Mouse (Mus musculus): ENCODE data around the gene Akap5. TPM values are rescaled to one million over a fixed set of nuclear protein-coding genes. Genes with fewer than 3 reads are reported as not detected.

Akap5 gene
- polyA plus RNA-seq, 1 experiment from 2014 or later: 8.5 TPM

GRCm38 (mm10) chr12:76373991-76374390, 49.3 kb downstream of the Akap5 start:
- WGBS (ENCODE audit: insufficient replicate concordance): 64% methylated on average over 6 of the region's 6 CpGs
- no peak for ATAC-seq (replicated peaks; ENCODE audit: insufficient number of reproducible peaks, low FRiP score, low TSS enrichment)
- no peak overlapping the region for H3K4me2 ChIP-seq
- H3K9me3 ChIP-seq (replicated peaks; ENCODE audit: control insufficient read depth, low read length): no peaks in the 10 kb centered on the region
- no peaks in the 10 kb centered on the region for H3K36me3 ChIP-seq (ENCODE audit: control insufficient read depth, insufficient read depth, low read length)
- H3K4me1 ChIP-seq (ENCODE audit: control insufficient read depth, insufficient read depth, low read length): peaks cover 39% of the 10 kb centered on the region
- no peaks in the 10 kb centered on the region for H3K27me3 ChIP-seq (ENCODE audit: control insufficient read depth, insufficient read depth, low read length)
- H3K4me3 ChIP-seq (ENCODE audit: low read depth, low read length): no peak overlapping the region
- H3K27ac ChIP-seq (ENCODE audit: low read depth, low read length): no peak overlapping the region
- no peak overlapping the region for H3K9ac ChIP-seq (ENCODE audit: low read depth, low read length)

DNA sequence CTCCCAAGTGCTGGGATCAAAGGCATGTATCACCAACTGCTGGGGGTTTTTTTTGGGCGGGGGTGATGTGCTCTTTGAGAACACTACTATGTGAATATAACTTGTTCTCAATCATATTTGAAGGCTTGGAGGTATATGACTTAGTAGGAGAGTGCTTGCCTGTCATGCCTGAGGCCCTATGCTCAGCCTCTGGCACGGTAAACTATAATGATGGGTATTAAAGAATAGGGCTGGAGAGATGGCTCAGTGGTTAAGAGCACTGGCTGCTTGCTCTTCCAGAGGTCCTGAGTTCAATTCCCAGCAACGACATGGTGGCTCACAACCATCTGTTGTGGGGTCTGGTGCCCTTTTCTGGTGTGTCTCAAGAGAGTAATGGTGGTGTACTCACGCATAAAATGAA, 50.2 kb downstream of the Akap5 start:
- H3K4me1 ChIP-seq (ENCODE audit: control insufficient read depth, insufficient read depth, low read length): peaks cover 42% of the 10 kb centered on the region

GRCm38 (mm10) chr12:76375506-76375905, 50.8 kb downstream of the Akap5 start:
- Histone ChIP-seq H3K9ac (ENCODE audit: low read depth, low read length) (no peak overlapping the region), H3K4me2 (peak overlapping the region; percentile 27), H3K9me3 (replicated peaks; ENCODE audit: control insufficient read depth, low read length) (no peaks in the 10 kb centered on the region), H3K27me3 (ENCODE audit: control insufficient read depth, insufficient read depth, low read length) (no peaks in the 10 kb centered on the region), H3K4me1 (ENCODE audit: control insufficient read depth, insufficient read depth, low read length) (peaks cover 46% of the 10 kb centered on the region), H3K36me3 (ENCODE audit: control insufficient read depth, insufficient read depth, low read length) (no peaks in the 10 kb centered on the region), H3K4me3 (ENCODE audit: low read depth, low read length) (no peak overlapping the region), H3K27ac (ENCODE audit: low read depth, low read length) (peak overlapping the region; percentile 13; the same call in 1 of the 2 replicates)
- ATAC-seq (replicated peaks; ENCODE audit: insufficient number of reproducible peaks, low FRiP score, low TSS enrichment): no peak
- 28% methylated on average over 3 of the region's 3 CpGs for WGBS (ENCODE audit: insufficient replicate concordance)

More for the DNA sequence above, 50.2 kb downstream of the Akap5 start:
- no peak overlapping the region for H3K4me3 ChIP-seq (ENCODE audit: low read depth, low read length)
- no peaks in the 10 kb centered on the region for H3K9me3 ChIP-seq (replicated peaks; ENCODE audit: control insufficient read depth, low read length)
- H3K27me3 ChIP-seq (ENCODE audit: control insufficient read depth, insufficient read depth, low read length): no peaks in the 10 kb centered on the region
- WGBS (ENCODE audit: insufficient replicate concordance): 75% methylated on average over 4 of the region's 4 CpGs
- H3K36me3 ChIP-seq (ENCODE audit: control insufficient read depth, insufficient read depth, low read length): no peaks in the 10 kb centered on the region
- ATAC-seq (replicated peaks; ENCODE audit: insufficient number of reproducible peaks, low FRiP score, low TSS enrichment): no peak
- peak overlapping the region; percentile 35; the same call in 1 of the 2 replicates for H3K27ac ChIP-seq (ENCODE audit: low read depth, low read length)
- H3K4me2 ChIP-seq: peak overlapping the region; percentile 18; the same call in 1 of the 2 replicates
- H3K9ac ChIP-seq (ENCODE audit: low read depth, low read length): no peak overlapping the region

DNA sequence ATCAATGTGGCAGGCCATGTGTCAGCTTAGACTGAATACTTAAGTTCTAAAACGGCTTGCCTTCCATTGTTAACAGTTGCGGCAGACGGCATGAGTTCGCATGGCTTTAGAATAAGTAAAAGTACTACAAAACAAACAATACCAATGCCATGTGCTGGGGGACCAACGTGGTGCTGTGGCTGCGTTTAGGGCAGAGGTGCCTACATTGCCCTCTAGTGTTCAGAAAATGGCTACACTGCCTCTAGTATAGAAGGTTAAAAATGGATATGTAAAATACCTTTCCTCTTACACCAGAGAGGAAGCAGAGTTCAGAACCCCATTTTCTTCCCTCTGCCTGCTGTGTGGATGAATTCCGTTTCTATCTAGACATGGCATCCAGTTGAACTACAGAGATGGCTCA, 52.0 kb downstream of the Akap5 start:
- Histone ChIP-seq H3K4me3 (ENCODE audit: low read depth, low read length) (no peak overlapping the region), H3K27ac (ENCODE audit: low read depth, low read length) (no peak overlapping the region), H3K27me3 (ENCODE audit: control insufficient read depth, insufficient read depth, low read length) (no peaks in the 10 kb centered on the region), H3K9ac (ENCODE audit: low read depth, low read length) (no peak overlapping the region), H3K9me3 (replicated peaks; ENCODE audit: control insufficient read depth, low read length) (no peaks in the 10 kb centered on the region), H3K4me2 (no peak overlapping the region), H3K4me1 (ENCODE audit: control insufficient read depth, insufficient read depth, low read length) (peaks cover 46% of the 10 kb centered on the region), H3K36me3 (ENCODE audit: control insufficient read depth, insufficient read depth, low read length) (no peaks in the 10 kb centered on the region)
- WGBS (ENCODE audit: insufficient replicate concordance): 44% methylated on average over 7 of the region's 7 CpGs
- ATAC-seq (replicated peaks; ENCODE audit: insufficient number of reproducible peaks, low FRiP score, low TSS enrichment): no peak

GRCm38 (mm10) chr12:76377059-76377458, 52.4 kb downstream of the Akap5 start:
- peaks cover 44% of the 10 kb centered on the region for H3K4me1 ChIP-seq (ENCODE audit: control insufficient read depth, insufficient read depth, low read length)
- no peak for ATAC-seq (replicated peaks; ENCODE audit: insufficient number of reproducible peaks, low FRiP score, low TSS enrichment)

DNA sequence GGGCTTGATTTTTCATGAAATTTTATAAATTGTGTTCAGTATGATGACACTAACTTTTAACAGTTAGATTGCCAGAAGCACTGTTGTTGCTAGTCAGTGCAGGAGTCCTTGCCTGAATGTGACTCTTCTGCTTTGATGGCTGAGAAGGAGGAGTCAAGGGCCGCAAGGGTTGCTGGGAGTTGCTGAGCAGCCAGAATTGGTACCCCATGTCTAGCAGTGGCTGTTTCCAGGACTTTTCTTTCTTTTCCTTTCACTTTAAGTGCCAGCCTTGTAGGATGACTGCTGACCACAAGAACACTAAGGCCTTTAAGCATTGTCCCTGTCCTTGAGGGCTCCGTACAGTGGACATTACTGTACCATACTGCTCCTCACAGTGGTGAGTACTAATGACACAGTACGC, 53.0 kb downstream of the Akap5 start:
- Histone ChIP-seq H3K9me3 (replicated peaks; ENCODE audit: control insufficient read depth, low read length) (no peaks in the 10 kb centered on the region), H3K36me3 (ENCODE audit: control insufficient read depth, insufficient read depth, low read length) (no peaks in the 10 kb centered on the region), H3K27ac (ENCODE audit: low read depth, low read length) (no peak overlapping the region), H3K4me1 (ENCODE audit: control insufficient read depth, insufficient read depth, low read length) (peaks cover 38% of the 10 kb centered on the region), H3K4me3 (ENCODE audit: low read depth, low read length) (no peak overlapping the region), H3K4me2 (no peak overlapping the region), H3K27me3 (ENCODE audit: control insufficient read depth, insufficient read depth, low read length) (no peaks in the 10 kb centered on the region), H3K9ac (ENCODE audit: low read depth, low read length) (no peak overlapping the region)
- 87% methylated on average over 3 of the region's 3 CpGs for WGBS (ENCODE audit: insufficient replicate concordance)
- ATAC-seq (replicated peaks; ENCODE audit: insufficient number of reproducible peaks, low FRiP score, low TSS enrichment): no peak

More at GRCm38 (mm10) chr12:76377059-76377458, 52.4 kb downstream of the Akap5 start:
- Histone ChIP-seq H3K4me2 (no peak overlapping the region), H3K27ac (ENCODE audit: low read depth, low read length) (no peak overlapping the region), H3K9ac (ENCODE audit: low read depth, low read length) (no peak overlapping the region), H3K9me3 (replicated peaks; ENCODE audit: control insufficient read depth, low read length) (no peaks in the 10 kb centered on the region), H3K36me3 (ENCODE audit: control insufficient read depth, insufficient read depth, low read length) (no peaks in the 10 kb centered on the region), H3K4me3 (ENCODE audit: low read depth, low read length) (no peak overlapping the region), H3K27me3 (ENCODE audit: control insufficient read depth, insufficient read depth, low read length) (no peaks in the 10 kb centered on the region)
- WGBS (ENCODE audit: insufficient replicate concordance): 87% methylated on average over 6 of the region's 6 CpGs

DNA sequence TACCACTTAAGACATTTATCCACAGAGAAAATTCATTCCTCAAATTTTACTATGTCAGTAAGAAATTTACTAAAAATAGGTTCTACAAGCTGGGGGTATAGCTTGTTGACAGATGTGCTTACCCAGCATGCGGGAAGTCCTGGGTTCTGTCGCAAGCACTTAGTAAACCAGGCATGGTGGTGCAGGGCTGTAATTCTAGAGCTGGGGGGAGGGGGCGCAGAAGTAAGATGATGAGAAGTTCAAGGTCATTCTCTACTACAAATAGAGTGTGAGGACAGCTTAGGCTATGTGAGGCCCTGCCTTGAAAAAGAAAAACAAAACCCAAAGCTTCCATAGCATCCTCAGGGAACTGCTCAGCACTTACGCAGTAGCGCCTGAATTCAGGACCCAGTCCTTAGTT, 53.9 kb downstream of the Akap5 start:
- Histone ChIP-seq H3K9me3 (replicated peaks; ENCODE audit: control insufficient read depth, low read length) (no peaks in the 10 kb centered on the region), H3K27me3 (ENCODE audit: control insufficient read depth, insufficient read depth, low read length) (no peaks in the 10 kb centered on the region), H3K27ac (ENCODE audit: low read depth, low read length) (peak overlapping the region; percentile 75), H3K4me1 (ENCODE audit: control insufficient read depth, insufficient read depth, low read length) (peaks cover 32% of the 10 kb centered on the region), H3K4me3 (ENCODE audit: low read depth, low read length) (no peak overlapping the region), H3K9ac (ENCODE audit: low read depth, low read length) (no peak overlapping the region), H3K4me2 (peak overlapping the region; percentile 2; the same call in 1 of the 2 replicates), H3K36me3 (ENCODE audit: control insufficient read depth, insufficient read depth, low read length) (no peaks in the 10 kb centered on the region)
- 64% methylated on average over 5 of the region's 5 CpGs for WGBS (ENCODE audit: insufficient replicate concordance)
- ATAC-seq (replicated peaks; ENCODE audit: insufficient number of reproducible peaks, low FRiP score, low TSS enrichment): no peak

DNA sequence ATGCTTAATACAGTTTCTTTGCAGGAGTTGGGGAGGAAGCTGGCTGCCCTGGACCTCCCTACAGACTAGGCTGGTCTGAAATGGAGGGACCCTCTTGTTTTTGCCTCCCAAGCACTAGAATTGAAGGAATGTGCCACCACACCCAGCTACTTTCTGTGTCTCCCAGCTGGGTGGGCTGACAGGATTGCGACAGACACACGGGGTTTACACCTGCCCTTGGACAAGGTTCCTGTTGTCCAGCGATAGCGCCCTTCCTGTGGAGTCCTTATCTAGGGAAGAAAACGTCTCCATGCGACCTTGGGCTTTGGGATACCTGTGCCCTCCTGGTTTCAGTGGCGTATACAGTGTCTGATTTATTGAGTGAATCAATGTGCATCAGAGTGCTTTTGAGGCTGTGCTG, 55.5 kb downstream of the Akap5 start:
- 61% methylated on average over 7 of the region's 7 CpGs for WGBS (ENCODE audit: insufficient replicate concordance)
- Histone ChIP-seq H3K9ac (ENCODE audit: low read depth, low read length) (no peak overlapping the region), H3K27ac (ENCODE audit: low read depth, low read length) (peak overlapping the region; percentile 11; the same call in 1 of the 2 replicates), H3K4me2 (no peak overlapping the region), H3K36me3 (ENCODE audit: control insufficient read depth, insufficient read depth, low read length) (no peaks in the 10 kb centered on the region), H3K4me3 (ENCODE audit: low read depth, low read length) (no peak overlapping the region), H3K9me3 (replicated peaks; ENCODE audit: control insufficient read depth, low read length) (no peaks in the 10 kb centered on the region), H3K27me3 (ENCODE audit: control insufficient read depth, insufficient read depth, low read length) (no peaks in the 10 kb centered on the region), H3K4me1 (ENCODE audit: control insufficient read depth, insufficient read depth, low read length) (peaks cover 20% of the 10 kb centered on the region)
- no peak for ATAC-seq (replicated peaks; ENCODE audit: insufficient number of reproducible peaks, low FRiP score, low TSS enrichment)
